Mouse (Mus musculus) forebrain, embryonic 11.5 days (tissue): ENCODE measurements at regions not wholly inside any gene's neighbourhood (a gene's known extent, or its start where the extent isn't known, plus 50 kb on each side); places are given as distances from the start of the nearest gene placed in this dataset.

Experiments used
- ATAC-seq: fragments of 200-750 bp; cut with Nextera tagmentation; replicated peaks from 2 replicates; pipeline ENCODE4 v1.8.0; 2017; ENCODE audit warnings: moderate TSS enrichment; ENCODE audit not compliant: low FRiP score
- DNase-seq: peaks from one replicate; pipeline ENCODE4 v3.0.0-alpha.2; 2017; ENCODE audit warnings: low spot score
- H3K27ac ChIP-seq: fragments of 300-500 bp; sonication (generic); 2 replicates; pipeline ENCODE4 v1.5.1; 2014; ENCODE audit warnings: low read depth, low read length
- H3K27me3 ChIP-seq: fragments of 300-500 bp; sonication (generic); 2 replicates; pipeline ENCODE4 v1.6.1; 2014; ENCODE audit warnings: mild to moderate bottlenecking, low read length, mixed read lengths; ENCODE audit not compliant: control insufficient read depth, insufficient read depth
- H3K36me3 ChIP-seq: fragments of 300-500 bp; sonication (generic); 2 replicates; pipeline ENCODE4 v1.6.1; 2014; ENCODE audit warnings: mild to moderate bottlenecking, low read length, moderate library complexity, mixed read lengths; ENCODE audit not compliant: control insufficient read depth, insufficient read depth
- H3K4me1 ChIP-seq: fragments of 300-500 bp; sonication (generic); replicated peaks from 2 replicates; pipeline ENCODE4 v1.6.1; 2014; ENCODE audit warnings: low read length, mixed read lengths; ENCODE audit not compliant: control insufficient read depth, insufficient read depth
- H3K4me2 ChIP-seq: fragments of 300-500 bp; sonication (generic); 2 replicates; pipeline ENCODE4 v1.6.1; 2014; ENCODE audit warnings: low read depth, mild to moderate bottlenecking, low read length, moderate library complexity, mixed read lengths; ENCODE audit not compliant: severe bottlenecking
- H3K4me3 ChIP-seq: fragments of 300-500 bp; sonication (generic); 2 replicates; pipeline ENCODE4 v1.5.1; 2014; ENCODE audit warnings: low read depth, low read length
- H3K9ac ChIP-seq: fragments of 300-500 bp; sonication (generic); 2 replicates; pipeline ENCODE4 v1.6.1; 2014; ENCODE audit warnings: low read length
- H3K9me3 ChIP-seq: fragments of 300-500 bp; sonication (generic); 2 replicates; pipeline ENCODE4 v1.6.1; 2016; ENCODE audit warnings: low read length, mixed read lengths; ENCODE audit not compliant: control insufficient read depth
- WGBS: fragments of 180-500 bp; shearing (Covaris S2); extraction: QIAGEN DNeasy Blood & Tissue Kit; methylation state at CpG from one replicate; pipeline ENCODE4 v1.1.7; 2014; 5-methylcytosine and 5-hydroxymethylcytosine counted together

GRCm38 (mm10) chr3:58310390-58310789, 104.1 kb upstream of the Tsc22d2 start:
- Histone ChIP-seq H3K4me3 (no peak overlapping the region), H3K4me2 (no peak overlapping the region), H3K9ac (no peak overlapping the region), H3K4me1 (no peaks in the 10 kb centered on the region), H3K36me3 (no peaks in the 10 kb centered on the region), H3K27me3 (no peaks in the 10 kb centered on the region), H3K27ac (no peak overlapping the region), H3K9me3 (no peaks in the 10 kb centered on the region)
- ATAC-seq: no peak
- WGBS: 89% methylated on average over 4 of the region's 4 CpGs
- no peak for DNase-seq

- Histone ChIP-seq H3K4me3 (no peak overlapping the region), H3K27ac (no peak overlapping the region), H3K4me1 (no peaks in the 10 kb centered on the region), H3K9me3 (no peaks in the 10 kb centered on the region), H3K4me2 (no peak overlapping the region), H3K27me3 (no peaks in the 10 kb centered on the region), H3K36me3 (no peaks in the 10 kb centered on the region), H3K9ac (no peak overlapping the region)
- ATAC-seq (no peak), DNase-seq (no peak)
- WGBS: 95% methylated on average over 5 of the region's 5 CpGs
These were observed 103.3 kb upstream of the Tsc22d2 start for GRCm38 (mm10) chr3:58311104-58311685.

GRCm38 (mm10) chr3:58312623-58313022, 101.9 kb upstream of the Tsc22d2 start:
- Histone ChIP-seq H3K36me3 (no peaks in the 10 kb centered on the region), H3K27me3 (no peaks in the 10 kb centered on the region), H3K4me3 (no peak overlapping the region), H3K9ac (no peak overlapping the region), H3K9me3 (no peaks in the 10 kb centered on the region), H3K27ac (no peak overlapping the region), H3K4me2 (no peak overlapping the region), H3K4me1 (no peaks in the 10 kb centered on the region)
- 83% methylated on average over 6 of the region's 6 CpGs for WGBS
- no peak for DNase-seq
- ATAC-seq: no peak

- DNase-seq: no peak
- no peak overlapping the region for H3K9ac ChIP-seq
- 87% methylated on average over 6 of the region's 6 CpGs for WGBS
- H3K9me3 ChIP-seq: no peaks in the 10 kb centered on the region
- H3K4me1 ChIP-seq: no peaks in the 10 kb centered on the region
- ATAC-seq: no peak
- H3K27ac ChIP-seq: no peak overlapping the region
- H3K4me2 ChIP-seq: no peak overlapping the region
- no peaks in the 10 kb centered on the region for H3K36me3 ChIP-seq
- no peak overlapping the region for H3K4me3 ChIP-seq
- H3K27me3 ChIP-seq: no peaks in the 10 kb centered on the region
These were observed 99.3 kb upstream of the Tsc22d2 start for GRCm38 (mm10) chr3:58315236-58315635.

- Histone ChIP-seq H3K4me2 (no peak overlapping the region), H3K9me3 (no peaks in the 10 kb centered on the region), H3K9ac (no peak overlapping the region), H3K27ac (no peak overlapping the region), H3K4me3 (no peak overlapping the region), H3K4me1 (no peaks in the 10 kb centered on the region), H3K36me3 (no peaks in the 10 kb centered on the region), H3K27me3 (no peaks in the 10 kb centered on the region)
- no peak for ATAC-seq
- DNase-seq: no peak
- 70% methylated on average over 2 of the region's 2 CpGs for WGBS
These were observed 97.3 kb upstream of the Tsc22d2 start for GRCm38 (mm10) chr3:58317240-58317639.

- no peaks in the 10 kb centered on the region for H3K9me3 ChIP-seq
- WGBS: 80% methylated on average over 2 of the region's 2 CpGs
- H3K27me3 ChIP-seq: no peaks in the 10 kb centered on the region
- no peak overlapping the region for H3K4me2 ChIP-seq
- ATAC-seq (no peak), DNase-seq (no peak)
- H3K36me3 ChIP-seq: no peaks in the 10 kb centered on the region
- no peak overlapping the region for H3K27ac ChIP-seq
- no peak overlapping the region for H3K4me3 ChIP-seq
- H3K9ac ChIP-seq: no peak overlapping the region
- H3K4me1 ChIP-seq: no peaks in the 10 kb centered on the region
These were observed 95.8 kb upstream of the Tsc22d2 start for GRCm38 (mm10) chr3:58318756-58319155.

- DNase-seq: no peak
- Histone ChIP-seq H3K4me1 (no peaks in the 10 kb centered on the region), H3K4me2 (no peak overlapping the region), H3K36me3 (no peaks in the 10 kb centered on the region), H3K4me3 (no peak overlapping the region), H3K9ac (no peak overlapping the region), H3K9me3 (no peaks in the 10 kb centered on the region), H3K27me3 (no peaks in the 10 kb centered on the region), H3K27ac (no peak overlapping the region)
- WGBS: 81% methylated on average over 1 of the region's 1 CpGs
- no peak for ATAC-seq
These were observed 95.1 kb upstream of the Tsc22d2 start for GRCm38 (mm10) chr3:58319463-58319862.

- WGBS: 70% methylated on average over 4 of the region's 4 CpGs
- H3K9me3 ChIP-seq: no peaks in the 10 kb centered on the region
- H3K4me2 ChIP-seq: no peak overlapping the region
- H3K36me3 ChIP-seq: no peaks in the 10 kb centered on the region
- no peak for DNase-seq
- no peak overlapping the region for H3K9ac ChIP-seq
- no peaks in the 10 kb centered on the region for H3K27me3 ChIP-seq
- H3K27ac ChIP-seq: no peak overlapping the region
- H3K4me3 ChIP-seq: no peak overlapping the region
- H3K4me1 ChIP-seq: no peaks in the 10 kb centered on the region
- no peak for ATAC-seq
These were observed 93.7 kb upstream of the Tsc22d2 start for GRCm38 (mm10) chr3:58320812-58321211.

GRCm38 (mm10) chr3:58322322-58322721, 92.2 kb upstream of the Tsc22d2 start:
- 89% methylated on average over 1 of the region's 1 CpGs for WGBS
- Histone ChIP-seq H3K4me1 (no peaks in the 10 kb centered on the region), H3K27me3 (no peaks in the 10 kb centered on the region)

More at GRCm38 (mm10) chr3:58322322-58322721, 92.2 kb upstream of the Tsc22d2 start:
- no peak overlapping the region for H3K27ac ChIP-seq
- no peak overlapping the region for H3K4me2 ChIP-seq
- no peak overlapping the region for H3K4me3 ChIP-seq
- DNase-seq: no peak
- no peaks in the 10 kb centered on the region for H3K36me3 ChIP-seq
- H3K9me3 ChIP-seq: no peaks in the 10 kb centered on the region
- ATAC-seq: no peak
- H3K9ac ChIP-seq: no peak overlapping the region
